Mouse (Mus musculus) adrenal gland, adult (tissue): Measurements from ENCODE around the gene Spsb1.
A peak's percentile ranks its signal among the peaks of the same experiment; 100 is the strongest.

Experiments
- DNase-seq, 2 experiments: peaks; one replicate each; pipeline ENCODE4 v3.0.0; 2022 to 2023; ENCODE audit warnings: low spot score in 1 of 2; ENCODE audit not compliant: inconsistent age in 2 of 2

Gene Spsb1

DNA sequence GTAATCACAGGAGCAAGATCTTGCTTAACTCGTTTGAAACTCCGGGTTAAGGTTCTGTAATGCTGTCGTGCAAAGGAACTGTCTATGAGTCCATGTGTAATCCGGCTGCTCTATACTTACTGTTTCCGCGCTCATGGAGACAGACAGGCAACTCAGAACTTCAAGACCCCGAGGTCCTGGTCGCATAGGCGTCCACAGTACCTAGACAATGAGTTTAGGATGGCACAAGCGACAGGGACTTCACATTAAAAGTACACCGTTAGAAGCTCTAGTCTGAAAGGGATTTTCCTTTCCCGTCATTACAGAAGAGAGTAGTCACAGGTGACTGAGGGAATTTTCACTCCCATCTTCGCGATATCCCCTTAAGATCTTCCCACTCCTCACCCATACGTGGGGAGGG is 788 bp upstream of the Spsb1 start:
- no peak for DNase-seq

DNA sequence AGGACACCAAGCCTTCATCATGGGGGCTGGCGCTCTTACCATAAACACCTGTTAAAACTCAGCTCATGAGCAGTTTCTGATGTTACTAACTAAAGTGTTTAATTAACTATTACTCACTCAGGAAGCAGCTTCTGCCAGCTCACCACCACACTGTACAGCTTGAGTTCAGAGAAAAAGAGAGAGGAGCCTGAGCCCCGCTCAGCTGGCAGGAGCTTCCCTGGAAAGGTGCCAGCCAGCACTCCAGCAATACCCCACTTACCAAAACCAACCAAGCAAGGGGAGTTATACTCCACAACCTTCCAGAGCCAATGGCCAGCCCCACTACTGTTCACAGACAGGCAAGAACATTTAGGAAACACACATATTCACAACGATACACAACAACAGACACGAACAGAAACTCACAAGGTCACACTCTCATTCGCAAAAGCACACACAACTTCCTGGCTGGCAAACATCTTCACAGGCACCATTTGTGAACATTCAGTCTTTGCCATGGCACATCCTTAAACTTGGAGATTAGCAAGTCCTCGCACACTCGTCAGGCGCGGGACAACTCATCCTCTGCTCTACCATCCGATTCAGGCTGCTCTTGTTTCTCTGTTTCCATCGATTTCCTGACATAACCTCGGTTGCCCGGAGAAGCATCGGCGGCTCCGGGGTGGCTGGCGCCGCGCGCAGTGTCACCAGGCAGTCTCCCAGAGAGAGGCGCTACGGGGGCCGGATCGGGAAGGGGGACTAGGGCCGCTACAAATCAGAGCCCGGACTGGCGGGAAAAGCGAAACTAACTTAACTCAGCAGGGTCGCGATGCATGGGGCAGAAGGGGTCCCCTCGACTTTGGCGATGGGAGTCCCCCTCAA is 992 bp downstream of the Spsb1 start:
- peak; percentile 73 to 90 for DNase-seq

DNA sequence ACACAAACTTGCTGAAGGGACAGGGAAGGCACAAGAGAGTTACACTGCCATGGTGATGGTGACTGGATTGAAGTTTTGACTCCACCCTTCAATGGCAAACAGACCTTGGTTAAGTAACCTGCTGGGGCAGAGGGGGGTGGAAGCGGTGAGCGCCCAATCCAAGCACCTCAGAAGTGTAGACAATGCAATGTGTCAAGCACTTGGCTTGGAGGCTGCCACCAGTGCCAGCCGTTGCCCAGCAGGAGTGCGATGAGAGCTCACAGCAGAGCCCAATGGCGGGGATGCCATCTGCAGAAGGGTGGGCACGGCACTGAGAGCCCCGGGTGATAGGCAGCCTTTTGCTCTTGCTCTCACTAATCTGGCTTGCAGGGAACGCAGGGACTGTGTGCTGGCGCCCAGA is 2.6 kb downstream of the Spsb1 start:
- DNase-seq, result no peak

DNA sequence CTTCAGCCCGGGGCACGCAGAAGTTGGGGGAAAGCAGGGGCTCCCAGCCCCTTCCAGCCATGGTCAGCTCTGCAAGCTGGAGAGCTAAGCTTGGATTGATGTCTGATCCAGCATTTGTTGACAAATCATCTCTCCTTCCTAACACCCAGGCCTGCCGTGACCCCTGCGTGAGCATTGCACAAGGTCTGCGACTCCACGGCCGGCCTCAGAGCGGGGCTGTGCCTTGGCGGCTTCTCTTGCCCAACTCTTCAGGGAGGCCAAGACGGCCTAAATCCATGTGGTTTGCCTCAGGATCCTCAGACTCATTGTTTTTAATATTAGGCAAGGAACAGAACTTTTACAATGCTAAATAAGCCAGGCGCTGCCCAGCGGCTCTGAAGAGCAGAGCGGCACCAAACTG is 3.6 kb downstream of the Spsb1 start:
- DNase-seq, result peak in 1 of 2 experiments; percentile 73

DNA sequence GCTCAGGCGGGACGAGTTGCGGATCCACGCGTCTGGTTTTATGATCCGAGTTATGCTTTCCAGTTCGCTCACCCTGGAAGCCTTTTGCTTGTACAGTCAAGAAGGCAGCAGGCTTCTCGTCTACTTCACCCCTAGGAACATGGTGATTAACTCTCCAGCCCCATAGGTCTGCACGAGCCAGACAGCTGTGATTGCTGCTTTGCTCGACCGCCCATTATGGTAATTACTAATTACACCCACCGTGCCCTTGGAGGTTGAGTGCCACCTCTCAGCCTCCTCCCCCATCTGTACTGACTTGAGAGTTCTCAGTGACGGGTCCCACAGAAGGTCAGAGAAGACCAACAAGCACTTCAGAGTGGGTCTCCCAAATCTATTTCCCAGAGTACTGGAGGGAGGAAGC is 5.2 kb downstream of the Spsb1 start:
- DNase-seq, result no peak

DNA sequence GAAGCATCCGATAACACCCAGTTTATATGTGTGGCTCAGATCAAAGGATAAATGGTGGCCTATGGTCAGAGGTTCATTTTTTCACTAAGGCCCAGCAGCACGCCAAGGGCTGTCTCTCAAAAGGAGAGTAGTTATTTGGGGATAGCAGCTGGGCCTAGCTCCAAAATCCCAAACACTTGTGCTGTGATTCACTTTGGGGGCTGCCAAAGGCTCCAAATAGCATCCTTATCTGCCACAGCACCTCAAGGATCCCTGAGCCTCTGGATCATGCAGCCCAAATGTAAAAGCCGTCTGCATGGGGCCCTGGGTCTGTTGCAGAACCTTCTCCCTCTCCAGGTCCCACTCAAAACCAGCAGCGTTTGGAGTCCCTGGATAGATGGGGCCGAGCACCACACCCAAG is 6.7 kb downstream of the Spsb1 start:
- DNase-seq, result no peak

DNA sequence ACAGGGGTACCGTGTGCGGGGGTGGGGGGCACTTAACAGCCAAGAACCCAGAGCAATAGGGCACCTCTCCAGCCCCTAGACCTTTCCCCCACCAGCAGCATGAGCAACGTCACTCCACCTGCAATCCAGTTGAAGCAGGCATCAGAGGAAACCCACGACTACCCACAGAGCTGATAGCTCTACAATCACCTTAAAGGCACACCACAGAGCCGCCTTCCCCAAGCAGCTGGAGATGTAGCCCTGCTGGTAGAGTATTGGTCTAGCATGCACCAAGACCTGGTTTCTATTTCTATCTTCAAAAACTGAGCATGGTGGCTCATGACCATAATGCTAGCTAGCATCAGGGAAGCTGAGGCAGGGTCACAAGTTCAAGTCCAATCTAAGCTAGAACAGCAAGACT is 7.4 kb downstream of the Spsb1 start:
- no peak for DNase-seq

DNA sequence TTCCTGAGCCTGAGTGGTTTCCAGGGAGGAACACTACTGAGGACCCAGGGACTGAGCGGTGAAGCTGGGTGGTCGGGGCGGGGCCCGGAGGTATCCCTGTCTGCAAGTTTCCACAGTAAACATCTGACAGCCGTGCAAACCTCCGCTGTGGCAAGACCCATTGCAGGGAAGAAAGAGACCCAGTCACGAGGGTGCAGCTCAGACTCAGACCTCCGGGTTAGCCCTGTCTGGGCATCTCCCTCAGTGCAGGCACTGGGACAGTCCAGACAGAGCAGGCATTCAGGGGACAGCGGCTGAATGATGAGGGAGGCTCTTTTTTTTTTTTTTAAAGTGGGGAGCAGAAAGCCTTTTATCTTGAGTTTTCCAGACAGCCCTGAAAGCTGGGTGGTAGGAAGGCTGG is 9.6 kb downstream of the Spsb1 start:
- DNase-seq, result no peak

DNA sequence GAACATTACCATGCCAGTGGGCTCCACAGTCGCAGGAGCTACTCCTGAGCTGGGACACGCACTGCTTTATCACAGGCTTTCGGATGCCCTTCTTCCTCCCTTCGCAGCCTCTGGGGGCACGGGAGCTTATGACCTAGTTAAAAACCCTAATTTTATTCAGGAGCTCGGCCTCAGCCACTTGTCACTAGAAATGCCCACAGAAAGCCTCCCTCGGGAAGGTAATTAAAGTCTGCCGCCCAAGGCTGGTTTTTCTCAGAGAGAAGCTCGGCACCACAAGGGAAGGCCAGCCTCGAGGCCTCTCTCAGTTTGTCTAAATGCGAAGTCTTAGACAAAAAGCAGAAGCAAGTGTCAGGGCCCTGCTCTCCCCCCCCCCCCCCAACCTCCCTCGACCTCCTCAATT is 10.6 kb downstream of the Spsb1 start:
- no peak for DNase-seq

DNA sequence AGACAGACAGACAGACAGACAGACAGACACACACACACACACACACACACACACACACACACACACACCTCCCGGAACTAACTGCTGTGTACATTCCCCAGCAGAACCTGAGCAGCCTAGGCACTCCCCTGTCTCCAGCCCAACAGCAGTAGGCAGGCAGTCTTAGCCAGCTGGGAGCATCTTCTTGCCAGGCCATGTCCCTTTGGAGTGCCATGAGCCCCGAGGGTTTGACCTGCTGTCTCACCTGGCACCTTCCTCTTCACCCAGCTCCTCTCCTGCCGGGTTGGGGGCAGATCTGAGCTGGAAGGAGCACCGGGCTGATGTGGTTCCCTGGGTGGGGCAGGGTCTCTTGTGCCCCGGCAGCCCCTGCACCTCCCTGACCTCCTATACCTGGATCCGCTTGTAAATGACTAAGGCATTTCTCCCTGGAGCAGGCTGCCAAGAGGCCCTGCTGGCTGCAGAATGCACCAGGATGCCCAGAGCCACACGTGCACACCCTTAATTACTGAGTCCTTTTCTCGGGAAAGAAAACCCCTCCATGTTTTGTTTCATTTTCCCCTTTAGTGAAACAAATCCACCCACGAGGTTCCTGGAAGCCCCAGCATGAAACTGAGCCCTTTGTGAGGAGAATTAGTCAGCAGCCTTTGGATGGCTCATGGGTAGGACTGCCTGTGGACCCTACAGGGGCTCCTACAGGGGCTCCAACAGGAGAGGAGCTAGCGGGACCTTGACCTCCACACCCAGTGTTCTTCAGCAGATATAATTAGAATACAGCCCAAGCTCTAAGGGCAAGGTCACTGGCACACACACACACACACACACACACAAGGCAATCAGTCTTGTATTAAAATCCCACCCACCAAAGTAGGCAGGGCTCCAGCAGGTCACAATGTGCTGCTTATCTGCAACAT is 11.8 kb downstream of the Spsb1 start:
- DNase-seq, result peak in 1 of 2 experiments; percentile 49

DNA sequence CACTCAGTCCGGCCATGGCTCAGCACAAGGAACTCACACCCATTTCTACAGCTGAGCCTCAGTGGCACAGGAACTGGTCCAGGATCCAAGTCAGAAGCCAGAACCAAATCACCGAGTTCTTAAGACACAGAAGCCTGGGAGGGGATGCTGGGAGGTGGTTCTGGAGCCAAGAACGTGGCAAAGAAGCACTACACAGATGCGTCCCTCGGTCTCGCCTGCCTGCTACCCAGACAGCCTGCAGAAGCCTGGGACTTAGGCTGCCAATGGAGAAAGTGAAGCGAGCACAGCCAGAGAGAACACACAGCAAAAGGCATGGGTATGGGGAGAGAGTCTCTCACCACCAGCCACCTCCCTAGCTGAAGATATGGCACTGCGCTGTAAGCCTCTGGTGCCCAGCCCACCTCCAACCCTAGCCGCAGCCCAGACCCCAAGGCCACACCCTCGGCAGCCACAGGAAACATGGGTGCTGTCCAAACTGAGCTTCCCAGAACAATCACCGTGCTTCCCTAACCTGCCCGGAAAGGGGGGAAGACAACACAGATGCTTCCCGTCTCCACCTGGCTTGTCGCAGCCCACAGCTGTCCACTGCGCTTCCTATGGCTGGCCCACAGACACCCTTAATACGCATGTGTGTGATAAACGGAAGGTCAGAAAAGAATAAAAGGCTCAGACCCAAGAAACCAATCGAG is 13.6 kb downstream of the Spsb1 start:
- DNase-seq, result no peak

DNA sequence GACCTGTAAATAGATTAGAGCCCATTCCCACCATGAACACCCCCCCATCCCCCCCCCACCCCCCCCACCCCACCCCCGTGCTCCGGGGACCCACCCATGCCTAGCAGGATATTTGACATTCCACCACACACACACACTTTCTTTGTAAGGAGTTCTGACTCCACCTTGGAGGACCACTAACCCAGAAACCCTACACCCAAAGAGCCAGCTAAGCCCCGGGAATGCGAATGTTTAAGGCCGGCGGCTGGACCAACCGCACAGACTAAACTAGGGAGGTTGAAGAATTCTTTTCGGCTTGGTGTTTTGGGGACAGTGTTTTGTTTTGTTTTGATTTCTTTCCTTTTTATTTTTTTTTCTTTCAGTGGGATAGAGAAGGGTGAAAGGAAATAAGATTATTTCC is 16.1 kb downstream of the Spsb1 start:
- DNase-seq, result no peak

DNA sequence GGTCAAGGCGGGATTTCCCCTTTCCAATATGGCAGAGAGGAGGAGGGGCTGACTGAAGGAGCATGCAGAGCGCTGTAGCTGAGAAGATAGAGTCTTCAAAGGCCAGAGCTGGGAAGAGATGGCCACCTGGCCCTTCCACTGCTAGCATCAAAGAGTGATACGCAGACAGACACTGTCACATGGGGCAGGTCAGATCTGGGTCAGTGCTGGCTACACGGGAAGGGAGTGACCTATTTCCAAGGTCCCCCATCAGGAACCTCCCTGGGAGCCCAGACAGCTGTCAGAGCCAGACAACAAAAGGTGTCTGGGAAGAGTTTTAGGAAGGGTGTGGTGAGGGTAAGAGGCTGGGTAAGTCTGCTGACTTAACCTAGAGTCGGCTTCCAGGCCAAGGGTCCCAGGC is 17.9 kb downstream of the Spsb1 start:
- DNase-seq, result no peak

DNA sequence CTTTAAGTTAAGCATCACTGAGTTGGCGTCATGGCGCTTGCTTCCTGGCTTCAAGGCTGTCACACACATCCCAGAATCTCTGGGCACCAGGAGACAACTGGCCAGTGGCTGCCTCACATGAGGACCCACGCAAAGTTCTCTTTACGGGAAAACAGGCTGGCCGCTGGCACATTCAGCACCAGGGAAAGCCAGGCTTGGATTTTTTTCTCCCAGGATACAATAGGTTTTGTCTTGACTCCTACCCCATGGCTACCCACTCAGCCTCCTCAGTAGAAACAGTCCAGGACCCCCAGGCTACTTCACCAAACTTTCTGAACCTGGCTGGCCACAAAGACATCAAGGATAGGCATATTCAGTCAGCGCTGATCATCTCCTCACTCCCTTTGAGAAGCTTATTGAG is 19.4 kb downstream of the Spsb1 start:
- no peak for DNase-seq

DNA sequence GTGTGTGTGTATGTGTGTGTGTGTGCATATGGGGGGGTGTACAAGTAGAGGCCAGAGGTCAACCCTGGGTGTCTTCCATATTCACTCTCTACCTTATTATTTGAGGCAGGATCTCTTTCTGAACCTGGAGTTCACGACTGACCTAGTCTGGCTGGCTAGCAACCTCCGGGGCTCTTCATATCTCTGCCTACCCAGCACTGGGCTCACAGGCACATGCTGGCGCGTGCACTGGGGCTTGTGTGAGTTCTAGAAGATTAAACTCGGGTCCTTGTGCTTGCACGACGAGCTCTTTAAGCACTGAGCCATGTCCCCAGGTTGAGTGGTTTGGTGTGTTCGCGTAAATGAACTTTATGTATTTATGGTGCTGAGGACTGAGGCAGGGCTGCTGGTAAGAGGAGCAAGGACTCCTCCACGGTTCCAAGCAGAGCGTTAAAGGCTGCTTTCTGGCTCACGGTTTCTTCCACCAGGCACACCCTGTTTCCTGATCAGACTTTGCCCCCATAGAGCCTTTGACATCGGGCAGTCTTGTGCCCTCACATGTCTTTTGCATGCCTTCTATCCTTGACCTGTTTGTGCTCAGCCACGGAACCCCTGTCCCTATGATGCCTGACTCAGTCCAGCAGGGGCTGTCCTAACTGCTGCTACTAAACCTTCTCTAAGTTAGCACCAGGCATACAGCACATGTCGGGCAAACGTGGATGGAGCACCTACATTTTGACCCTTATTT is 21.2 kb downstream of the Spsb1 start:
- peak; percentile 34 to 65 for DNase-seq

DNA sequence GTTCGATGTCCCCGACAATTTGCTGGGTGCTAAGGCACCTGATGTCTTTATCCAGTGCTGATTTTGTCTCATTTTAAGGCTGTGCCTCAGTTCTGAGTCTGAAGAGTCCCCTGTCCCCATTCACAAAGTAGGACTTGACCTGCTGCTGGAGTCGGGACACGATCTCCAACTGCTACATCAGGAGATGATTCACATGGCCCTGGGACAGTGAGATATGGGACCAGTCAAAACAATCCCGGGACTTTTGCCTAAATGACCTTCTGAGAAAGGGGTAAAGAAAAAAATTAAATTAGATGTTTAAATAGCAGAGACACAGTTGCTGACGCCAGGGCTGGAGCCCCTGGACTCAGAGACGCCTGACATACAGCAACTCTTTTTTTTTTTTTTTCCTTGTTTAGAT is 21.8 kb downstream of the Spsb1 start:
- DNase-seq, result peak; percentile 36 to 73

DNA sequence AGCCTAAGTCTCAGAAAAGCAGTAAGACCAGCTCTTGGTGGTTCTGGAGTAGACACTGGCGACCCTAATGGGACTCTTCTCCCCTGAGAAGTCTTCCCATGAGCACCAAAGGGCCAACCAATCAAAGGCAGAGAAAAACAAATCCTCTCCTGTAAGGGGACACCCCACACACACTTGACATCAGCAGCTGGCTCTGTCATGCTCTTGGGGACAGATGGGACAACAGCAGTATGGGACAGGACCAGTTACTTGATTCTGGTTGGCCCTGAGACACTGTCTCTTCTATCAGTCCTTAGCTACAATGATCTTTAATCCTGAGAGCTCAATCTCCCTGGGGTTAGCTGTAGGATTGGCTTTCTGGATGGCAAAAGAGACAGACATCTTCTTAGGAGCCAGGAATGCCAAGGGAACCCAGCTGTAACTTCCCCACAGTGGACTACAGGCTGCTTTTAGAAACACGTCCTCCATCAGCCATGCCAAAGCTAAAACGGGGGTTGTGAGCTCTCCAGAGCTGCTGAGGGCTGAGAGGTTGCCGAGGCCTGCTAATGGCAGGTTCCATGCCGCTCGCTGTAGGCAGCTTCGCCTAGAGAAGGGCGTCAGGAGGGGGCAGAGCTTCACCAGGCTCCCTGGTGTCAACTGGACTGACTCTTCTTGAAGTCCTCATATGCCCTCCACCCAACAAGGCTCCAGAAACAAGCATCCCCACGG is 22.6 kb downstream of the Spsb1 start:
- no peak for DNase-seq

DNA sequence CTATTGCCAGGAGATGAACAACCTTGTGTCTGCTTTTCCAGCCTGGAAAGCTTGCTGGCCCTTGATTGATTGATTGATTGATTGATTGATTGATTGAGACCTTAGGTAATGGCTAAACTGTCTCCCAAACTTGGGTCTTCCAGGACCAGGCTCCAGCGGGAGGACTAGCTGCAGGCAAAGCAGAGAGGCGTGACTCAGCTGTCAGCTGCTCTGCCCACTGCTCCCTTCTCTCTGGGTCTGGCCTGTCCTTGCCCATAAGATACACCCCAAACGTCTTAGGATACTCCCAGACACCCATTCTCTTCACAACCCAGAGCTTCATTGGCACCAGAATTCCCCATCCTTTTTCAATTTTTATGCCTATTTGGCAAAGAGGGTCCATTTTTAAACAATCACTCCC is 24.1 kb downstream of the Spsb1 start:
- DNase-seq, result no peak

DNA sequence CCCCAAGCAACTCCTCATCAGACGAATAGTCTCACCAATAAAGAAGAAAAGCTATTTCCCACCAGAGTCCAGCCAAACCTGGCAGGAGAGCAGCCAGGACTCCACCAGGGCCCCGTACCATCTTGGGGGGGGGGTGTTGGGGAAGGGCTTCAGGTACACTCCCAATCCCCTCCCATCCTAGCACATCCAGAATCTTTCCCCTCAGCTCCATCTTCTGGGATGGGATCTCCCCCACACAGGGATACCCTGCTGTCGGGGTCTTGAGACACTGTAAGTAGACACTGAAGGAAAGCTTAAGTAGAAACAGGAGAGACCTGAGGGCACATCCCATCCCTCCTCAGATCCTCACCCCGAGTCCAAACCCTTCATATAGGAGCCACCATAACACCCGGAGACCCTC is 31.8 kb downstream of the Spsb1 start:
- no peak for DNase-seq

DNA sequence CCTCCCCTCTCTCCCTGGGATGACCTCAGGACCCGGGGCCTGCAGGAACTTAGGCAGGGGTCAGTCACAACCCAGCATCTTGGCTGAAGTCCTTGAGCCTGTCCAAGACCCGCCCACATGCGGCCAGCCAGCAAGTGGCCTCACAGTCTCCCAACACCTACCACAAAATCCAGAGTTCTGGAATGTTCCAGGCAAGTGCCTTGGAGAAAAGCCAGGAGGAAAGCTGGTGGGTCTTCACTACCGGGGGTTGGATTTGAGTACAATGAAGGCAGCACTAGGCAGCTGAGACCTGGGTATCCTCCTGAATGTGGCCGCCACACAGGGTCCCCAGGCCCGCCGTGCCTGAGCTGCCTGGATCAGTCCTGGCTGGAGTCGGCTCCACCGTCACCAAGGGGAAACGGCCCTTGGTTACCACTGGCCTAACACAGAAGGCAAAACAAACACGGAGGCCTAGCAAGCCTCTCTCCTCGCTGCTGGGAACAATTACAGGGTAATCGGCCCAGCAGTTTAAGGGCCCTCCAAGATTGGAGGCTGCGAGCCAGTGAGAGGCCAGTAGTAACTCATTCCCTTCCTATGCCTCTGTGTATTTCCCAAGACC is 32.6 kb downstream of the Spsb1 start:
- peak in 1 of 2 experiments; percentile 77 for DNase-seq
